Mouse (Mus musculus) forebrain, embryonic 14.5 days (tissue): Measurements from ENCODE around the gene Krtap31-2. TPM values are rescaled to one million over a fixed set of nuclear protein-coding genes. Genes with fewer than 3 reads are reported as not detected.

ENCODE experiments used
- ATAC-seq: fragments of 200-750 bp; cut with Nextera tagmentation; 2 replicates; pipeline ENCODE4 v1.8.0; 2017; ENCODE audit warnings: mild to moderate bottlenecking, moderate library complexity
- DNase-seq: peaks from one replicate; pipeline ENCODE4 v3.0.0-alpha.2; 2015; ENCODE audit warnings: low spot score
- H3K27ac ChIP-seq: fragments of 300-500 bp; sonication (generic); 2 replicates; pipeline ENCODE4 v1.5.1; 2014; ENCODE audit warnings: low read depth, mild to moderate bottlenecking, control low read depth, low read length, moderate library complexity
- H3K27me3 ChIP-seq: fragments of 300-500 bp; sonication (generic); replicated peaks from 2 replicates; pipeline ENCODE4 v1.6.1; 2014; ENCODE audit warnings: low read length, control low read depth, mixed read lengths; ENCODE audit not compliant: control insufficient read depth, insufficient read depth
- H3K36me3 ChIP-seq: fragments of 300-500 bp; sonication (generic); 2 replicates; pipeline ENCODE4 v1.6.1; 2014; ENCODE audit warnings: low read length, control low read depth; ENCODE audit not compliant: control insufficient read depth, insufficient read depth
- H3K4me1 ChIP-seq: fragments of 300-500 bp; sonication (generic); 2 replicates; pipeline ENCODE4 v1.6.1; 2014; ENCODE audit warnings: antibody characterized with exemption, low read length, control low read depth; ENCODE audit not compliant: control insufficient read depth, insufficient read depth
- H3K4me2 ChIP-seq: fragments of 300-500 bp; sonication (generic); 2 replicates; pipeline ENCODE4 v1.6.1; 2014; ENCODE audit warnings: mild to moderate bottlenecking, control low read depth, low read length
- H3K4me3 ChIP-seq: fragments of 300-500 bp; sonication (generic); 2 replicates; pipeline ENCODE4 v1.5.1; 2014; ENCODE audit warnings: low read depth, low read length, control low read depth
- H3K9ac ChIP-seq: fragments of 300-500 bp; sonication (generic); 2 replicates; pipeline ENCODE4 v1.6.1; 2014; ENCODE audit warnings: mild to moderate bottlenecking, low read length, control low read depth, moderate library complexity
- H3K9me3 ChIP-seq: fragments of 300-500 bp; sonication (generic); replicated peaks from 2 replicates; pipeline ENCODE4 v1.6.1; 2016; ENCODE audit warnings: low read length, control low read depth, mixed read lengths; ENCODE audit not compliant: control insufficient read depth
- WGBS: fragments of 180-500 bp; shearing (Covaris S2); extraction: QIAGEN DNeasy Blood & Tissue Kit; methylation state at CpG from one replicate; pipeline ENCODE4 v1.1.7; 2014; 5-methylcytosine and 5-hydroxymethylcytosine counted together
- polyA plus RNA-seq: library from polyadenylated mRNA; unstranded; fragments of >200 nt; fragmentation: Nextera tagmentation; extraction: Ambion mirVana; gene quantifications from 2 replicates; pipeline ENCODE4 v1.2.1, GENCODE M21; 2014

The Krtap31-2 gene
- polyA plus RNA-seq = not detected in 2 replicates

DNA sequence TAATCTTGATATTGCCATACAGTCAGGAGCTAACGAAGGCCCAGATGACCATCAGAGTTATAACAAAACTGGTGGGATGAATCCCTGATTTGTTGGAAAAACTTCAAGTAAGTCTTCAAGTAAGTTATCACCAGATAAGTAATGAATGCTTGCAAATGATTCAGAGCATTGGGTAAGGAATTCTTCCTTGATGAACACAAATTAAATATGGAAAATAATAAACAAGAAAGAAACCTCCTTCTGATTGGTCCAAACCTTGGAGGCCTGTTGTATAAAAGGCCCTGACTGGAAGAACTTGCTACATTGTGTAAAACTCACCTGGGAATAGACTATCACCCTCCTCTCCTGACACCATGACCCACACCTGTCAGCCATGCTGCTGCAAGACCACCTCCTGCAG lies at the start of gene Krtap31-2:
Krtap31-2 (plus strand) TSS at position 301 of the 400 bp plus-strand sequence.
- no peak within 1 kb of the TSS for H3K4me3 ChIP-seq
- H3K27me3 ChIP-seq = no peaks in the 10 kb centered on the region
- no peak within 1 kb of the TSS for H3K9ac ChIP-seq
- H3K27ac ChIP-seq = no peak within 1 kb of the TSS
- DNase-seq (no peak), ATAC-seq (no peak)
- H3K4me1 ChIP-seq = no peaks in the 10 kb centered on the region
- no peaks in the 10 kb centered on the region for H3K9me3 ChIP-seq
- WGBS = 85% methylated on average over 1 of the region's 1 CpGs
- no peaks in the 10 kb centered on the region for H3K36me3 ChIP-seq
- H3K4me2 ChIP-seq = no peak within 1 kb of the TSS

DNA sequence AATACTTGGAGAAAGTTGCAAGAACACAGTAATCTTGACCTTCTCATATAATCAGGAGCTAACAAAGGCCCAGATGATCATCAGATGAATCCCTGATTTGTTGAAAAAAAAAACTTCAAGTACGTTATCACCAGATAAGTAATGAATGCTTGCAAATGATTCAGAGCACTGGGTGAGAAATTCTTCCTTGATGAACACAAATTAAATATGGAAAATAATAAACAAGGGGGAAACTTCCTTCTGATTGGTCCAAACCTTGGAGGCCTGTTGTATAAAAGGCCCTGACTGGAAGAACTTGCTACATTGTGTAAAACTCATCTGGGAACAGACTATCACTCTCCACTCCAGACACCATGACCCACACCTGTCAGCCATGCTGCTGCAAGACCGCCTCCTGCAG lies 28.5 kb upstream of the Krtap31-2 start, which contains the start of gene Krtap31-1:
Krtap31-1 (plus strand) TSS at position 301 of the 400 bp plus-strand sequence.
- DNase-seq = no peak
- no peaks in the 10 kb centered on the region for H3K9me3 ChIP-seq
- WGBS = 85% methylated on average over 2 of the region's 2 CpGs
- ATAC-seq = no peak
- no peaks in the 10 kb centered on the region for H3K27me3 ChIP-seq
- no peak within 1 kb of the TSS for H3K4me2 ChIP-seq
- no peaks in the 10 kb centered on the region for H3K36me3 ChIP-seq
- H3K9ac ChIP-seq = no peak within 1 kb of the TSS
- no peak within 1 kb of the TSS for H3K27ac ChIP-seq
- H3K4me1 ChIP-seq = no peaks in the 10 kb centered on the region
- H3K4me3 ChIP-seq = no peak within 1 kb of the TSS

DNA sequence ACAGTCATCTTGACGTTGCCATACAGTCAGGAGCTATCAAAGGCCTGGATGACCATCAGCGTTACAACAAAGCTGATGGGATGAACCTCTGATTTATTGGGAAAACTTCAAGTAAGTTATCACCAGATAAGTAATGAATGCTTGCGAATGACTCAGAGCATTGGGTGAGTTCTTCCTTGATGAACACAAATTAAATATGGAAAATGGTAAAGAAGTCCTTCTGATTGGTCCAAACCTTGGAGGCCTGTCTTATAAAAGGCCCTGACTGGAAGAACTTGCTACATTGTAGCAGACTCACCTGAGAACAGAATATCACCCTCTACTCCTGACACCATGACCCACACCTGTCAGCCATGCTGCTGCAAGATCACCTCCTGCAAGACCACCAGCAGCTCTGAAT lies 21.6 kb upstream of the Krtap31-2 start, which contains the start of gene Gm11565:
Gm11565 (plus strand) TSS at position 301 of the 400 bp plus-strand sequence.
- no peak within 1 kb of the TSS for H3K4me2 ChIP-seq

DNA sequence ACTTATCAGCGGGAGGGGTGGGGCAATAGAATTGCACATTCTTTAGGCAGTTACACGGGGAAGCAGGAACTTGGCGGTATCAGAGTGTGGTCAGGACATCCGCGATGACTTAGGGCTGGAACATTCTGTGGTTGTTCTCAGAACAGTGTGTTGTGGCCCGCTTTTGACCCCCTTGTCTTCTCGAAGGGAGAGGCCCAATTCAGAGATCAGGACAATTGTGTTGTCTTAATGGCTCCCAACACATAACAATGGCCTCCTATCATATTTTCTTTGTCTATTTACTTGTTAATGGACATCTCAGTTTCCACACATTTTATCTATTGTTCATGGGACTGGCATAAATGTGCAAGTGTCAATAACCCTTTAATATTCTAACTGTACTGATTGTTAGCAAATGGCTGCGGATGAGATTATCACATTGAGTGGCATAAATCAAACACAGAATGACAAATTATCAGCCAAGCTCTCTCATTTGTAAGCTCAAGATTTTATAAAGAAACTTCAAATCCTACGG lies 1.7 kb downstream of the Krtap31-2 start:
- no peaks in the 10 kb centered on the region for H3K27me3 ChIP-seq
- no peaks in the 10 kb centered on the region for H3K4me1 ChIP-seq
- H3K9ac ChIP-seq = no peak overlapping the region
- H3K9me3 ChIP-seq = no peaks in the 10 kb centered on the region
- H3K4me2 ChIP-seq = no peak overlapping the region
- 89% methylated on average over 9 of the region's 9 CpGs for WGBS
- ATAC-seq (no peak), DNase-seq (no peak)
- no peak overlapping the region for H3K4me3 ChIP-seq
- H3K27ac ChIP-seq = no peak overlapping the region
- no peaks in the 10 kb centered on the region for H3K36me3 ChIP-seq

More for the DNA sequence above, 21.6 kb upstream of the Krtap31-2 start, which contains the start of gene Gm11565:
- ATAC-seq (no peak), DNase-seq (no peak)
- Histone ChIP-seq H3K27ac (no peak within 1 kb of the TSS), H3K9me3 (no peaks in the 10 kb centered on the region), H3K4me3 (no peak within 1 kb of the TSS), H3K36me3 (no peaks in the 10 kb centered on the region), H3K27me3 (no peaks in the 10 kb centered on the region), H3K4me1 (no peaks in the 10 kb centered on the region), H3K9ac (no peak within 1 kb of the TSS)
- WGBS = 92% methylated on average over 3 of the region's 3 CpGs

DNA sequence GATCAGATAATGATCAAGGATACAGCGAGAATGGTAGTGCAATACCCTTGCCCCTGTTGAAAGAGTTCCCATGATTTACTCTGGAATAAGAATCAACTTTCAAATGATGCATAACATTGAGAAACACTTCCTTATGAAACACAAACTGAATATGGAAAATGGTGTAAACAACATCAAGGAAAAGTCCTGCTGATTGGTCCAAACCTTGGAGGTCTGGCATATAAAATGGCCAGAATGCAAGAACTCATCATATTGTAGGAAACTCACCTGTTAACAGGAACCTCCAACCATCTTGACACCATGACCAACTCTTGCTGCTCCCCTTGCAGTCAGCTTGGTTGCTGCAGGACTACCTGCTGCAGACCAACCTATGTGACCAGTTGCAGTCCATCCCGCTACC lies 12.1 kb downstream of the Krtap31-2 start, which contains the start of gene Krtap9-5:
Krtap9-5 (plus strand) TSS at position 301 of the 400 bp plus-strand sequence.
- 89% methylated on average over 2 of the region's 2 CpGs for WGBS
- H3K4me3 ChIP-seq = no peak within 1 kb of the TSS
- DNase-seq (no peak), ATAC-seq (no peak)
- no peaks in the 10 kb centered on the region for H3K27me3 ChIP-seq
- no peaks in the 10 kb centered on the region for H3K4me1 ChIP-seq
- no peak within 1 kb of the TSS for H3K4me2 ChIP-seq
- no peaks in the 10 kb centered on the region for H3K9me3 ChIP-seq
- no peak within 1 kb of the TSS for H3K27ac ChIP-seq
- no peak within 1 kb of the TSS for H3K9ac ChIP-seq
- H3K36me3 ChIP-seq = no peaks in the 10 kb centered on the region

DNA sequence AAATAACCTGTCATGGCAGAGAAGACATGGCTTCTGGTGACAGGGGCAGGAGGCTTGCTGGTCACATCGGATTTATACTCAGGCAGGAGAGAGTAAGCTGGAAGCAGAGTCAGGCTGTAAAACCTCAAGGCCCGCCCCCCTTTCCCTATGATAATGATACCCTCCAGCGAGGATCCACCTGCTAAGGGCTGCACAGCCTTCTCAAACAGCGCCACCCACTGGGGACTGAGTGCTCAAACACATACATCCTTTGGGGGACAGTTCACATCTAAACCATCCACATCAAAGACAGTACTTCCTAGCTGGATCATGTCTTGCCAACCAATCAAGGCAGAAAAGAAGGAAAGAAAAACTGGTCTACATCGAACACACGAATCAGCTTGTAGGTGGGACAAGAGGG lies 28.1 kb downstream of the Krtap31-2 start:
- Histone ChIP-seq H3K36me3 (no peaks in the 10 kb centered on the region), H3K4me1 (no peaks in the 10 kb centered on the region), H3K4me2 (no peak overlapping the region), H3K4me3 (no peak overlapping the region), H3K27me3 (no peaks in the 10 kb centered on the region), H3K9me3 (no peaks in the 10 kb centered on the region), H3K27ac (no peak overlapping the region), H3K9ac (no peak overlapping the region)
- ATAC-seq (no peak), DNase-seq (no peak)
- WGBS = 47% methylated on average over 6 of the region's 6 CpGs

DNA sequence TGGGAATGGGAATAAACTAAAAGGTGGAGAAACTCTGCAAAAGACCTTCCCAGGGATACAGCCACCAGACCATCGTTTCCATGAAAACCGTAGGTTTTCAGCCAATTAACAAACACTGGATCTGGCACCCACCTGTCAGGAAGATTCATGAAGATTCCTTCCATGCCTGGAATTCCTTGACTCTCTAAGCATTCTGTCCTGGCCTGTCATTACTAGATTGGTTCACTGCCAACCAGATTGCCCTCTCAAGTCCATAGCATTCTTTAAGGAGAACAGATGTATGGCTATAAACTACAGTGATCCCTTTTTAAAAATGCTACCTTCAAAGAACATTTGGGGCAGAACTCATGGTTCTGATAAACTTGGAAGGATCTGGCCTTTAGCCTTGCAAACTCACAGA lies 29.9 kb downstream of the Krtap31-2 start:
- H3K27ac ChIP-seq = no peak overlapping the region
- ATAC-seq (no peak), DNase-seq (no peak)
- no peaks in the 10 kb centered on the region for H3K27me3 ChIP-seq
- H3K4me1 ChIP-seq = no peaks in the 10 kb centered on the region
- H3K4me2 ChIP-seq = no peak overlapping the region
- no peak overlapping the region for H3K9ac ChIP-seq
- H3K4me3 ChIP-seq = no peak overlapping the region
- H3K36me3 ChIP-seq = no peaks in the 10 kb centered on the region
- WGBS = 78% methylated on average over 2 of the region's 2 CpGs
- no peaks in the 10 kb centered on the region for H3K9me3 ChIP-seq

DNA sequence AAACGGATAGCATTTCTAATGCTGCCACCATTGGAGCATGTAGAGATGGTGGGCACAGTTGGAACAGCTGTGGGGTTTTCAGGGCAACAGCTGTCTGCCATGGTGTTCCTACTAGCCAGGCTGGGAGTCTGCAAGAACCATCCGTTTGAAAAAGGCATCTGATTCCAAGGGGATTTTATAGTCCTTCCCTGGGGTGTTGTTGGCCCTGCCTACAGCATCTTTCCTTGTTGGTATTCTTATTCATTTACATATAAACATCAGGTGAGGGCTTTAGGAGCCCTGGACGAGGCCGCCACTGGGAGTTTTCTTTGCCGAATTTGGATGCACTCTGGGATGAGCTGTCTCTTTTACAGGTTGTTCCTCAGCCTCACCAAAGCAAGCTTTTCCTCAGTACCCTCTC lies 42.9 kb downstream of the Krtap31-2 start, which contains the start of gene Krtap29-1:
Krtap29-1 (minus strand) TSS at position 101 of the 400 bp plus-strand sequence.
- Histone ChIP-seq H3K4me2 (no peak within 1 kb of the TSS), H3K9ac (no peak within 1 kb of the TSS), H3K36me3 (no peaks in the 10 kb centered on the region), H3K4me3 (no peak within 1 kb of the TSS), H3K27me3 (no peaks in the 10 kb centered on the region), H3K27ac (no peak within 1 kb of the TSS), H3K4me1 (no peaks in the 10 kb centered on the region), H3K9me3 (no peaks in the 10 kb centered on the region)
- WGBS = 77% methylated on average over 5 of the region's 5 CpGs
- ATAC-seq = no peak
- no peak for DNase-seq

DNA sequence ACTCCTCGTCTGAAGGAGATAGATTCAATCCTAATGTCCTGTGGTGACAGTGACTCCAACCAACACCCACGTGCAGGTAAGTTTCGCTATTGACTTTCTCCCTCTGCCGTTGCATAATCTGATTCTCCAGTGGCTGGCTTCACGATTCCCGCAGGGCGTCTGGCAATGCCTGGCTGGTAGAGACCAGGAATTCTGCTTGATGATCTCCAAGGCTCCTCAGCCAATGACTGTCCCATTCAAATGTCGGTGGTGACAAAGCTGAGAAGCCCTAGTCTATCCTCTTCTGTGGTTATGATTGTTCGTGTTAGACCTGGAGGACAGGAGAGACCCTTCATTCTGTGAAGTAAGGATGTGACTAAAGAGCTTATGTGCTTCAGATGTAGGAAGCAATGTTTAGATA lies 46.6 kb downstream of the Krtap31-2 start:
- H3K27me3 ChIP-seq = no peaks in the 10 kb centered on the region
- no peaks in the 10 kb centered on the region for H3K36me3 ChIP-seq
- no peak overlapping the region for H3K9ac ChIP-seq
- H3K27ac ChIP-seq = no peak overlapping the region
- 88% methylated on average over 9 of the region's 9 CpGs for WGBS
- no peak for DNase-seq
- H3K4me2 ChIP-seq = no peak overlapping the region
- H3K4me3 ChIP-seq = no peak overlapping the region
- no peaks in the 10 kb centered on the region for H3K4me1 ChIP-seq
- H3K9me3 ChIP-seq = no peaks in the 10 kb centered on the region
- ATAC-seq = no peak
